Mouse (Mus musculus): Measurements from ENCODE around the gene Odf2. TPM values are rescaled to one million over a fixed set of nuclear protein-coding genes. Genes with fewer than 3 reads are reported as not detected.
A peak's percentile ranks its signal among the peaks of the same experiment; 100 is the strongest.
"Not testable (repeated sequence)": the region's sequence is repeated elsewhere in the genome, so short reads cannot be mapped to it uniquely, and the experiment has no call there.

The Odf2 gene
- total RNA-seq, 2 experiments from 2014 or later: 35.4 to 36.0 TPM

DNA sequence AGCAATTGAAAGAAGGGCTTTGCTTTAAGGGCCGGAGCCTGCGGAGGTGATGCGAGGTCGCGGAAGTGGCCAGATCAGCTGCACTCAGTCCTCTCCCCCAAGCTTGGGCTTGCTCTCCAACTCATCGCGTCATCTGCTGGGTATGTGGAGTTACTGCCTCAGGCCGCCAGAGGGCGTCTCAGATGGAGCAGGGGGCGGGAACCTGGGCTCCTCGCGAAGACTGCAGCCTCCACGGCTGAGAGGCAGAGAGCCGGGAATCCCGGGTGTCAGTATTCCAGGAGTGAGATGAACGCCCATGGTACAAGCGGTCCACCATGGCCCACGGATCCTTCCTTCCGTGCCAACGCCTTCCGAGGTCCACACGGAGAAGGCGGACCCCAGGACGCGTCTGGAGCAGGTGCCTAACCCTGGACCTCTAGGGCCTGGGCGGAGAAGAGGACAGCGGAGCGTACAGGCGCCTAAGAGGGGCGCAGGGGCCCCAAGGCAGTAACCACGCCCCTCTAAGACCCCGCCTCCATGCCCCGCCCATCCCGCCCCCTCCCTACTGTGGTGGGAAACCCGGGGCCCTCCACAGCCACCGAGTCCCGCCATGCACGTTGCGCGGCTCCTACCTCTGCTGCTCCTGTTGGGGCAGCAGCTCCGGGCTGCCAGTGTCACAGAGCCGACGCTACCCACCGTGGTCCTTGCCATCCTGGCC, 19.9 kb upstream of the Odf2 start, which contains the start of gene Cercam:
TSS of gene Cercam (plus strand) at position 216 of the 697 bp plus-strand sequence.
- peak; percentile 89 for DNase-seq

DNA sequence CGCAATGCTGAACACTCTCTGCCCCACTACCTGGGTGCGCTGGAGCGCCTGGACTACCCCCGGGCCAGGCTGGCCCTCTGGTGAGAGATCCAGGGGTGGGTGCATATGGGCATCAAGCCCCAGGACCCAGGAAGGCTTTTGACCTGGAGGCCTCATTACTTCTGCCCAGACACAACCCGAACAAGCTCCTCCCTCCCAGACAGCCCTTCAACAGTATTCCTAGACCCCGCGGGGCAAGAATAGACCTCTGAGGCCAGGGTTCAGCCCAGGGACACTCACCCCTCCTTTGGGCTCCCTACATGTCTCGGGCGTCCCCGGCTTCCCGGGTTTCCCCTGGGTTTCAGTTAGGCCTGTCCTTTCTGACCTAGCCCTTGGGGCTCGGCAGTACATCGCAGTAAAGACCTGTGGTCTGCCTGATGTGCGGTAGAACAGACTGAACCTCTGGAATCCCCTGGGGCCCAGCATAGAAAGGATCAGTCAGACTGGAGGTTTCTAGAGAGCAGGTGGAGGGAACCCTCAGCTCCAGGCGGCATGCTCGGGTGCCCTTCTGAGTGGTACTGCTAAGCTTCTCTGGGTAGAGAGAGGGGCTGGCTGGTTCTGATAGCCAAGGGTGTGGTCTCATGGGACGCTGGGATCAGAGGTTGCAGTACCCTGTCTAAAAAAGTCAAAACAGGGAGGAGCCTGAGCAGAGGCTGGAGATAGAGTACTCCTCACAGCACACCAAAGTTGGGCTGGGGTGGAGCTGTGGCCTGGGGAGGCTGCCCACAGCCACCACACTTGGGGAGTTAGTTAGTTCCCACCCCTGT, 19.2 kb upstream of the Odf2 start:
- DNase-seq: peak in 1 of 2 experiments; percentile 13

DNA sequence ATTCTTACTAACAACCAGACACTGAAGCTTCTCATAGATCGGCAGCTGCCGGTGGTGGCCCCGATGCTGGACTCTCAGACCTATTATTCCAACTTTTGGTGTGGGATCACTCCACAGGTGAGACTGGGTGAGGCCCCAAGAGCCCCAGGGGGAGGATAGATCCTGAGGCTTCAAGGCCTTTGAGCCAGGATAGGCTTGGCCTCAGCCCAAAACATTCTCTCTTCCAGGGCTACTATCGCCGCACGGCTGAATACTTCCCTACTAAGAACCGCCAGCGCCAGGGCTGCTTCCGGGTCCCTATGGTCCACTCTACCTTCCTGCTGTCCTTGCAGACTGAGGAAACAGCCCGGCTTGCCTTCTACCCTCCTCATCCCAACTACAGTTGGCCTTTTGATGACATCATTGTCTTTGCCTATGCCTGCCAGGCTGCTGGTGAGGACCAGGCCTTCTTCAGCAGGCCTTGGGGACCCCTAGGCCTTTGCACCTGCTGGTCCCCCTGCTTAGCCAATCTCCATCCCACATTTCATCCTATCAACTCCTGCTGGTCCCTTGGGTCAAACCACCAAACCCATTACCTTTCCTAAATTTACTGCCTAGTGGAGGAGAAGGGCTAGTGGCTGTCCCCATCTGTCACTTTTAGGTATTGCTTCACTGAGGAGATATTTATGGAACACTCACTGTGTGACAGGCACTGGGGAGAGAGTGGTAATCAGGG, 16.3 kb upstream of the Odf2 start:
- peak in 1 of 2 experiments; percentile 27 for DNase-seq

DNA sequence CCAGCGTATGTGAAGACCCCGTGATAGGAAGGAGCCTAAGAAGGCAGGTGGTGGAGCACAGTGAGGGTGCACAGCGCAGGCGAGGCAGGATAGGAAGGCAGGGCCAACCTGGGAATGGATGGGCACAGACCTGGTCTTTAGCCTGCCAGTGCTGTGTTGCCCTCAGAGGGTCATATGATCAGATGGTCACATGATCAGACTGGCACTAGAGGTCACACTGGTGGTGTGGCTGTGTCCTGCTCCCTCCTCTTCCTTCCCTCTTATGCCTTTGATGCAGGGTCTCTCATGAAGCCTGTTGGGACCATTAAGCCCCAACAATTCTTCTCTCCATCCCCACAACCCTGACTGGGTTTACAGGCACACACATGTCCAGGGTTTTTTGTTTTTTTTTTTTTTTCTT, 15.2 kb upstream of the Odf2 start:
- no peak for DNase-seq

DNA sequence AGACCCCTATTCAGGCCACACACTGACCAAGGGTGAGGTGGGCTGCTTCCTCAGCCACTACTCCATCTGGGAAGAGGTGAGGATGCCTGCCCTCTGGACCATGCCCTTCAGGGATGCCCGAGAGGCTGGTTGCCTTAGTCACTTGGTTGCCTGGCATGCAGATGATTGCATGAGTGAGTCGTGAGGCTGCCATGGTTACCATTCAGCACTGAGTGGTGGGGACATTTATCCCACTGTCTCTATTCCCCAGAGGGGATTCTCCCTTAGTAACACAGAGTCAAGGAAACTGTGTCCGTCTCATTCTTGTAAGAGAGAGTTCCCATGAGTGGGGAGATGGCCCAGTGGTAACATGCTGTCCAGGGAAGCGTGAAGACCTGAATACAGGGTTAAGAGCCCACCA, 11.0 kb upstream of the Odf2 start:
- DNase-seq: no peak

DNA sequence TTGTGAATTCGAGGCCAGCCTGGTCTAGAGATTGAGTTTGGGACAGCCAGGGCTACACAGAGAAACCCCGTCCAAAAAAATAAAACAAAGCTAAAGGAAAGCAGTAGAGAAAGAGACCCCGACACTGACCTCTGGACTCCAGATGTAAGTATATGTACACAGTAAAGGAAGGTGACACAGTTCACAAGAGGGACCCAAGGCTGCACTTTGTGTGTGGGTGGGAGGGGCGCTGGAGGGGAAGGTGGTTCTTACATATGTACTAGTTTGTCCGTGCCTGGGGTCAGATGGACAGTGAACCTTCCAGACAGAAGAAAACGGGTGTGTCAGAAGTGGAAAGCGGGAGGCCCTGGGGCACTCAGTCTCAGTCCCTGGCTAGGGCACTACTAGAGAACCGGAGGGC, 9.8 kb upstream of the Odf2 start:
- DNase-seq: peak in 1 of 2 experiments; percentile 12

DNA sequence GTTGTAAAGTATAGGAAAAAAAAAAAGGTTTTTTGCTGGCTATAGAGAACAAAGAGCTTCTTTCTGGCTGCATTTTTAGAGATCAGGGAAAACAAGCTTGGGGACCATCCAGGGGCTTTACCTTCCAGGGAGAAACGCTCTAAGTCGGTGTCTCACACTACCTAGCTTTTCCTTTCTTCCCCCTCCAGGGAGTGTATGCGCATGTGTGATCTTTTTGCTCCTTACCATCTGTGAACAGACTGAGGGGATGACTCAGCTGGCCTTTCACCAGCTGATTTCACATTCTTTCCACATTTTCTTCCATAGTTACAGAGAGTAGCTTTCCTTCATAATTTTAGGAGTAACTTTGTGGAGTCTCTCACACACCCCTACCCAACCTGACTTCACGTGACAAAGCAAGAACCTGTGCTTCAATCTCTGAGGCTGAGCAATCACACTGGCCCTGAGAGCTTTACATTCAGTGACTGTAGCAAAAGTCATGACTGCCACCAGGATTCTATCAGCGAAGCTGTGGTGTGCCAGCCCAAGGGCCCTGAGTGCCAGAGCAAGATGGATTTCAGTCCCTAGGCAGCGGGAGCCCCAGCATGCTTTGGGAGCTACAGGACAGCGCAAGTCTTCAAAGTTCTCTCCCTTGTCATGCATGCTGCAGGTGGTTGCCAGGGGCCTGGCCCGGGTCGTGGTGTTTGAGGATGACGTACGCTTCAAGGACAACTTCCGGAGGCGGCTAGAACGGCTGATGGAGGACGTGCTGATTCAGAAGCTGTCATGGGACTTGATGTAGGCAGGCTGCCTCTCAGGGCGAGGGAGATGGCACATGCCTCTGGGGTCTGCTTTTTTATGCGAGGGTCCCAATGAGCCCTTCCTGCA, 8.8 kb upstream of the Odf2 start:
- peak; percentile 80 to 84 for DNase-seq

DNA sequence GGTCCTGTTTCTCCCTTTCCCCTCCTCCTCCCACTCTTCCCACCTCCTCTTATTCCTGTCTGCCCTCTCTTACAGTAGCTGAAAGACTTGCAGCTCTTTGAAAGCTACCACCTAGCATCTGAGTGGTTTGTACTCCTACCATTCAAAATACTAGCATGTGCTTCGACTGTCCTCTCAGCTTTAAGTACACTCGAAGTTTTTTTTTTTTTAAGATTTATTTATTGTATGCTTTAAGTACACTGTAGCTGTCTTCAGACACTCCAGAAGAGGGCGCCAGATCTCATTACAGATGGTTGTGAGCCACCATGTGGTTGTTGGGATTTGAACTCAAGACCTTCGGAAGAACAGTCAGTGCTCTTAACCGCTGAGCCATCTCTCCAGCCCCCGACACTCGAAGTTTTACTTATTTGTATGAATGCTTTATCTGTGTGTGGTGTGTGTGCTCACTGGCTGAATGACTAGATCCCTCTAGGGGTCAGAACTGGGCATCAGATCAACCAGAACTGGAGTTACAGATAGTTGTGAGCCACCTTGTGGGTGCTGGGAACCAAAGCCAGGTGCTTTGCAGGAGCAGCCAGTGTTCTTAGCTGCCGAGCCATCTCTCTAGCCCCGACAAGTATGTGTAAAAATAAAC, 2.2 kb upstream of the Odf2 start:
- not testable (repeated sequence) for DNase-seq

DNA sequence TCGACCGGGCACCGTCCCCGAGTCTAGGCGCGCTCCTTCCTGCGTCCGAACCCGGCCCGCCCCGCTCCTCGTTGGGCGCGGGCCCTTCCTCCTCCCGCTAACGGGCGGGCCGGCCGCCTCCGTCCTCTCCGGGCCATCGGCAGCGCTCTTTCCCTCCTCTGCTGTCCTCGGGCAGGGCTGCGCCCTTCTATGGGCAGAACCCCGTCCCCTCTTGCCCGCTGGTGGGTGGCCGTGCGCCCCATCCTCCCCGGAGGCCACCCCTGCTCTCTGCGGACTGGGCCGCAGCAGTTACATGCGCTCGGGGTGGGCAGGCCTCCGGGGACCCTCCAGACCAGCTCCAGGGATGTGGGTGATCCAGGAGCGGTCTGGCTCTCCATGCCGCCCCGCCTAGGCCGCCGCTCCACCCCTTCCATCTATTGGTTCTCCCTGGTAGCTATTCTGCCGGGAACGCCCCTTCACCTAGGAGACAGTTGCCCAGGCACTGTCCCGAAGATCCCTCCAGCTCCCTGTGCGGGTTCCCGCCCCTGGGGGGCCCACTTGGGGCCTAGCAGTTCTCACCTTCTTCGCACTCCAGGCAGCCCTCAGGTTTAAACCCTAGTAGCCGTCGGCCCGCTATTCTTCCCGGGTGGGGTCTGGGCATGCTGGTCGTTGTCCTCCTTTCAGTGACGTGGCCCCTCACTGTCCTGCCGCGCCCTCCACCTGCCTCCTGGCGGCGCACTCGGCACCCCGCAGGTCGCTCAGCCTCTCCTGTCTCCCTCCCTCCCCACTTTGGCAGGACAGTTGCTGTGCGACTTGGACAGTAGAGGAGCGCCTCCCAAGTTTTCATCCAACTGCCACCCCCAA, 1.2 kb downstream of the Odf2 start:
- peak; percentile 94 to 95 for DNase-seq

DNA sequence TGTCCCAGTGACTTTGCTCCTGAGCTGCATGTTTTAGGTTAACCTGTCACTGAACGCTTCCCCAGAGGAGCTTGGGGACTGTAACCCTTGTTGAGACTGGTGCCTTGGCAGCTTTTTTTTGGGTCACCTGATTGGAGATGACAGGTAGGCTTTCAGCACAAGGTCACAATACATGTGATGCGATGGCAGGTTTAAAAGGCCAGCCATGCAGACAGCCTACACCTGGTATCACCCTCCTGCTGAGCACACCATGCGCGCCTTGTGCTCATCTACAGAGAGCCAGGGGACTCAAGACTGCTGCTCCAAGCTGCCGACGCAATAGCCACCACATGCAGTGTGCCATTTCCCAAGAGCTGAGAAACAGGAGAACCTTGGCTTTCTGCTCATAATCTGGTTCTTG, 2.8 kb downstream of the Odf2 start:
- no peak for DNase-seq

DNA sequence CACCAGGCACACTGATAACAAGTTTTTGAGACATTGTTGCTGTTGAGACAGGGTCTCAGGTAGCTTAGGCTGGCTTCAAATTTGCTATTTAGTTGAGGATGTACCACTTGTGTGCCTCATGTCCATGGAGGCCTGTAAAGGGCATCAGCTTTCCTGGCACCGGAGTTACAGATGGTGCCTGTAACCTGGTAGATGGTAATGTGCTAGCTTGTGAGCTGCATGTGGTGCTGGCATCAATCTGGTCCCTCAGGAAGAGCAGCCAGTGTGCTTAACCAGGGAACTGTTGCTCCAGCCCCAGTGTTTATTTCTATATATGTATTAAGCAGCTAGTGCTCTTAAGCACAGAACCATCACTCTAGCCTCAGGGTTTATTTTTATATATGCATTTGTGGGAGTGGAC, 7.0 kb downstream of the Odf2 start:
- no peak for DNase-seq

DNA sequence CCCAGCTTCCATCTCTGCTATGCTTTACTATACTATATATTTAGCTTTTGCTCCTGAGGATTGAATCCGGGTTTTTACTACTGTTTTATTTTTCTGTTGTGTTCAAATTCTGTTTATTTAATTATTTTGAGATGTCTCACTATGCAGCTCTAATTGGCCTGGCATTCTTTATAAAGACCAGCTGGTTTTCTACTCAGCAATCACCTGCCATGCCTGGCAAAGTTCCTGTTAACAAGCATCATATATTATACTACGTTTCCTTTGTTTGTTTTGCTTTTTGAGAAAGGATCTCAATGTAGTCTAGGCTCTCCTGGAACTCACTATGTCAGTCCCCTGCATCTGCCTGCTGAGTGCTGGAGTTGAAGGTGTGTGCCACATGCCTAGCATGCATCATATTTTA, 8.3 kb downstream of the Odf2 start:
- DNase-seq: no peak

DNA sequence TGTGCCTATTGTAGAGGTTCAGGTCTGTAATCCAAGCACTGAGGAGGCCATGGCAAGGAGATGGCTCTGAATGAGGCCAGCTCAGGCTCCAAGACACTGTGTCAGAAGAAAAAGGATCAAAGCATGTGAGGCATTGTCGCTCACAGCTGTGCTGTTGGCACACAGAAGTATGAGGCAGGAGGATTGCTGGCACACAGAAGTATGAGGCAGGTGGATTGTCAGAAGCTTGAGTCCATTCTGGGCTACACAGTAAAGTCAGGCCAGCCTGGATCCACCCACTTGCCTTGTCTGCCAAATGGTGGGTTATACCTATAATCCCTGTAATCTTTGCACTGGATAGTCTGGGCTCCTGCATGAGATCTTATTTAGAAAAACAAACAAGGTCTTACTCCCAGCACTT, 9.1 kb downstream of the Odf2 start:
- DNase-seq: no peak

DNA sequence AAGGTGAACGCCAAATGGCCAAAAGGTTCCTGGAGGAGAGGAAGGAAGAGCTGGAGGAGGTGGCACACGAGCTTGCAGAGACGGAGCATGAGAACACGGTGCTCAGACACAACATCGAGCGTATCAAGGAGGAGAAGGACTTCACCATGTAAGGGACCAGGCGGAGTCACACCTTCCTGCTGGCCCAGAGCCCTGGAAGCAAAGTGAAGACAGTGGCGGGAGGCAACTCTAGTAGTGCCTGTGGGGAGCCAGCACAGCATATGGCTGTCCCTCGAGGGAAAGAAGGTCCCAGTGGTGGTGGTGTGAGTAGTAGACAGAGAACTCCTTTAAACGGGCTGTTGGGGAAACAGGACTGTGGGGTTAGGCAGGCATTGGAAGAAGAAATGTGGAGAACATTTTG, 13.2 kb downstream of the Odf2 start:
- DNase-seq: no peak

DNA sequence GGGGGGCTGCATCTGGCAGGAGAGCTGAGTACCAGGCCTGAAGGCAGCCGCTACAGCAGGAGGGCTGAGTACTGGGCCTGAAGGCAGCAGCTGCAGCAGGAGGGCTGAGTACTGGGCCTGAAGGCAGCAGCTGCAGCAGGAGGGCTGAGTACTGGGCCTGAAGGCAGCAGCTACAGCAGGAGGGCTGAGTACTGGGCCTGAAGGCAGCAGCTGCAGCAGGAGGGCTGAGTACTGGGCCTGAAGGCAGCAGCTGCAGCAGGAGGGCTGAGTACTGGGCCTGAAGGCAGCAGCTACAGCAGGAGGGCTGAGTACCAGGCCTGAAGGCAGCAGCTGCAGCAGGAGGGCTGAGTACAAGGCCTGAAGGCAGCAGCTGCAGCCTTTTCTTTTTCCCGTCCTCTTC, 19.1 kb downstream of the Odf2 start:
- not testable (repeated sequence) for DNase-seq

DNA sequence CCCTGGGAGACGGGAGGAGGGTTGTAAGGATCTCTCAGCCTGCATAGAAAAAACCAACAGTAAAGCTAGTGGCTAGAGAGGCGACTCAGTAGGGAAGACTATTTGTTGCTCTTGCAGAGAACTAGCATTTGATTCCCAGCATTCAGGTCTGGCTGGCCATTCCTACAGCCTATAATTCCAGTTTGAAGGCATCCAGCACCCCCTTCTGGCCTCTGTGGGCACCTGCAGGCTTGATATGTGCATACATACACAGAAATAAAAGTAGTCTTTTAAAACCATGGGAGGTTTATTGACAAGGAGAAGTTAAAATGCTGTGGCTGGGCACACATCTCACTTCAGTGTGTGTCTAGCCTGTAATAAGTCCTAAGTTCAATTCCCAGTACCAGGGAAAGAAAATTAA, 21.0 kb downstream of the Odf2 start:
- peak in 1 of 2 experiments; percentile 35 for DNase-seq

DNA sequence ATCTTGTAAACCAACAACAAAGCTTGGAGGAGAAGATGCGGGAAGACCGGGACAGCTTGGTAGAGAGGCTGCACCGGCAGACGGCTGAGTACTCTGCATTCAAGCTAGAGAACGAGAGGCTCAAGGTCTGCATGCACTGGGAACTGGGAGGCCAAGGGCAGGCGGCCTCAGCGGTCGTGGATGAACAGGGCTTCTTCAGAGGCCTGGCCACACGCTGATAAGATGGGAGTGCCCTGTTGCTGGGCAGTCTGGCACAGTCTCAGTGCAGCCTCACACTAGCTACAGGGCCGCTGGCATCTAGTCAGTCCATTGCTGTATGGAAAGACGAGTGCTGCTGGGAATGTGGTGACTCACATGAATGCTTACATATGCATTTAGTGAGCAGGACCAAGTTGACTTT, 28.6 kb downstream of the Odf2 start:
- peak; percentile 72 to 81 for DNase-seq

DNA sequence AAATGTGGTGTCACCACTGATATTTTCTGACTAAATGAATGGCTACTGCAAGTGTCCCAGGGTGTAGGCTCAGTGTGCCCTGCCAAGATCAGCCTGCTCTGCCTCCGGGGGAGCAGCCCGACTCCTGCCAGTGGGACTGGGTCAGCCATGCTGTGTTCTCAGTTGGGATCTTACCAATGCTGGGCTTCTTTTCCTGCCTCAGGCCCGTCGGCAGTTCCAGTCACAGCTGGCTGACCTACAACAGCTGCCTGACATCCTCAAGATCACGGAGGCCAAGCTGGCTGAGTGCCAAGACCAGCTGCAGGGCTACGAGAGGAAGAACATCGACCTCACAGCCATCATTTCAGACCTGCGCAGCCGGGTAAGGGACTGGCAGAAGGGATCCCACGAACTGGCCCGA, 33.0 kb downstream of the Odf2 start:
- DNase-seq: peak; percentile 59 to 69

DNA sequence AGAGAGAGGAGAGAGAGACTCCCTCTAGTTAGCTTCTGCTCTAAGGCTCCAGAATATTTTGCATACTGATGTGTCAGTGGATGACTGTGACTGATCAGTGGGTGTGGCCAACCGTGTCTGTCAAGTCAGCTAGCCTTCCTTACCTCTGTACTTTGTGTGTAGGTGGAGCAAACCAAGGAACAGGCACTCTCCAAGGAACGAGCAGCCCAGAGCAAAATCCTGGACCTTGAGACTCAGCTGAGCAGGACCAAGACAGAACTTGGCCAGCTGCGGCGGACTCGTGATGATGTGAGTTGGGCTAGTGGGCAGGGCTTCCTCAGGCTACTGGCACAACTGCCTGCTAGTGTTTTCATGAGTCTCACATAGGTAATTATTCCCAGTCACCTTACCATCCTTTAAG, 37.5 kb downstream of the Odf2 start:
- no peak for DNase-seq

DNA sequence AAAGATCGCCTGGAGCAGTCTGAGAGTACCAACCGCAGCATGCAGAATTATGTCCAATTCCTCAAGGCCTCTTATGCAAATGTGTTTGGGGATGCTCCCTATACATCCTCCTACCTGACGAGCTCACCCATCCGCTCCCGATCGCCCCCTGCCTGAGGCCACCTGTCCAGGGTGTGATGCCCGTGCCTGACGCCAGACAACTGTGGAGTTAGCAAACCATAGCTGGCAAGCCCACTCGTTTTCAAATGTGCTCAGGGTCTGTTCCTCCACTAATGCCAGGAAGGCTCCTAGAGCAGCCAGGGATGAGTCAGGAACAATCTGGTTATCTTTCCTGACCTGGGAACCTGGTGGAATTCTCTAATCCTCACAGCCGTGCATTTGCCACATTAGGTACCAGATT, 41.5 kb downstream of the Odf2 start:
- no peak for DNase-seq

DNA sequence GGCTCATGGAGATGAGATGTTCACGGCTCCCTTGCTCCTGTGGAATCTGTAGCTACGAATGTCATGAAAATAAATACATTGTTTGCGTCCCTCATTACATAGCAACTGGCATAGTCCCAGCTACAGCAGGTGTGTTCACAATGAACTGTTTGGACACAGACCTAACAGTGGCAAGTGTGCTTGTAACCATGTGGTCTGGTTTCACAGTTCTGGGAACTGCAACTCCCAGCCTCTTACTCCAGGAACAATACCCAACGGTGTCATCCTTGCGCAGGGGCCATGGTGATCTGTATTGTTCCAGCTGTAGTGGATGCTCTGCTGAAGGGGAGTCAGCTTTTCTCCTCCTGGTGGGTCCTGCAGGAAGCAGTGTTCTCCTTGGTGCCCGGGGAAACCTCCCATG, 42.2 kb downstream of the Odf2 start:
- DNase-seq: no peak
